Mouse (Mus musculus) liver, adult 2 months (tissue): ENCODE data around the gene Nek7. TPM values are rescaled to one million over a fixed set of nuclear protein-coding genes. Genes with fewer than 3 reads are reported as not detected.

Source experiments
- DNase-seq: peaks from one replicate; pipeline ENCODE4 v3.0.0-alpha.2; 2011; ENCODE audit warnings: low read depth, low spot score; ENCODE audit errors: extremely low read depth
- H3K27ac ChIP-seq: fragments of 200-500 bp; replicated peaks from 2 replicates; pipeline ENCODE4 v1.5.1; 2012; ENCODE audit warnings: low read depth, mild to moderate bottlenecking, control low read depth, inconsistent platforms, low read length; ENCODE audit not compliant: insufficient read depth
- H3K27me3 ChIP-seq: fragments of 200-500 bp; 2 replicates; pipeline ENCODE4 v1.6.1; 2012; ENCODE audit warnings: mild to moderate bottlenecking, moderate library complexity, low read length, inconsistent platforms; ENCODE audit not compliant: control insufficient read depth, insufficient read depth
- H3K36me3 ChIP-seq: fragments of 200-500 bp; 2 replicates; pipeline ENCODE4 v1.6.1; 2012; ENCODE audit warnings: low read length, inconsistent platforms; ENCODE audit not compliant: control insufficient read depth, insufficient read depth
- H3K4me1 ChIP-seq: fragments of 200-500 bp; 2 replicates; pipeline ENCODE4 v1.6.1; 2011; ENCODE audit warnings: low read length; ENCODE audit not compliant: control insufficient read depth, insufficient read depth
- H3K4me3 ChIP-seq: fragments of 200-500 bp; 2 replicates; pipeline ENCODE4 v1.5.1; 2011; ENCODE audit warnings: low read depth, mild to moderate bottlenecking, control low read depth, low read length, moderate library complexity; ENCODE audit not compliant: insufficient read depth
- H3K79me2 ChIP-seq: fragments of 200-500 bp; 2 replicates; pipeline ENCODE4 v1.6.1; 2012; ENCODE audit warnings: inconsistent platforms, mild to moderate bottlenecking, low read length, moderate library complexity; ENCODE audit not compliant: control insufficient read depth, insufficient read depth
- H3K9ac ChIP-seq: fragments of 200-500 bp; 2 replicates; pipeline ENCODE4 v1.6.1; 2012; ENCODE audit warnings: low read depth, mild to moderate bottlenecking, control low read depth, inconsistent platforms, low read length
- CTCF ChIP-seq: fragments of 200-500 bp; IDR thresholded peaks from 2 replicates; pipeline ENCODE4 v1.5.1; 2011; ENCODE audit warnings: low read depth, low read length, control low read depth
- POLR2A ChIP-seq: fragments of 200-500 bp; IDR thresholded peaks from 2 replicates; pipeline ENCODE4 v1.6.1; 2011; ENCODE audit warnings: low read length, control low read depth; ENCODE audit not compliant: insufficient read depth; ENCODE audit errors: extremely low read depth
- WGBS: fragments of 180-500 bp; shearing (Covaris S2); methylation state at CpG from one replicate; pipeline ENCODE4 v1.1.7; 2018; 5-methylcytosine and 5-hydroxymethylcytosine counted together
- polyA plus RNA-seq: library from polyadenylated mRNA; depleted of rRNA; stranded (reverse); fragments of >200 nt; gene quantifications from 2 replicates; pipeline ENCODE4 v1.2.3, GENCODE M21; 2012
- total RNA-seq: library from RNA; depleted of rRNA; stranded (reverse); fragments of >200 nt; gene quantifications from 2 replicates; pipeline ENCODE4 v1.2.3, GENCODE M21; 2014

Gene Nek7
- total and polyA plus RNA-seq, 2 experiments, result 6.3 to 31.5 TPM

DNA sequence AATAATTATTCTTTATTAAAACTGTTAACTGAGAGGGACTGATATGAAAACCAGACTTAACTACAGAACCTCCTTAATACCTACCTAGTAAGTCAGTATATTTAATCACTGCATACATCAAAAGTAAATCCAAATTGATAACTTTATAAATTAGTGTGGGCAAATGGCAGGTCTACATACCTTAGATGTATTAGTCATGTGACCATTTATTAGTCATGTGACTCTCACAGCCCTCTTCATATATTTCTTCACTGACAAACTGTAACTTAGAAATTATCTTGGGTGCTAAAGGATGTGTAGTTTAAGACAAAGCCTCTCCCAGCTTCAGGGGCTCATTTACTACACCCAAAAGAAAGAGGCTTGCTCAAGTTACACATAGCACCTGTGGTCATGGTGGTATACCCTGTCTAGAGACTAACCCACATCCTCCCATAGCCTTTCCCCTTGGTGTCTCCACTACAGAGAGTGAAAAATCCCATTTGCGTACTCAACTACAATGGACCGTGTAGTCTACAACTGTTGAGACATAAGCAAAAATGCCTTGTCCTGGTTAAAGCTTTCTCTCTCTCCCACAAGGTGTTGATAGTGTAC is 35.4 kb downstream of the Nek7 start:
- no peak for TF ChIP-seq POLR2A
- no peak for TF ChIP-seq CTCF
- no peaks in the 10 kb centered on the region for H3K27me3 ChIP-seq
- no peak overlapping the region for H3K27ac ChIP-seq
- H3K36me3 ChIP-seq, result peaks cover 5% of the 10 kb centered on the region
- DNase-seq, result no peak
- peaks cover 40% of the 10 kb centered on the region for H3K79me2 ChIP-seq
- H3K4me3 ChIP-seq, result no peak overlapping the region
- peaks cover 10% of the 10 kb centered on the region for H3K4me1 ChIP-seq
- WGBS, result 97% methylated on average over 2 of the region's 2 CpGs
- no peak overlapping the region for H3K9ac ChIP-seq

DNA sequence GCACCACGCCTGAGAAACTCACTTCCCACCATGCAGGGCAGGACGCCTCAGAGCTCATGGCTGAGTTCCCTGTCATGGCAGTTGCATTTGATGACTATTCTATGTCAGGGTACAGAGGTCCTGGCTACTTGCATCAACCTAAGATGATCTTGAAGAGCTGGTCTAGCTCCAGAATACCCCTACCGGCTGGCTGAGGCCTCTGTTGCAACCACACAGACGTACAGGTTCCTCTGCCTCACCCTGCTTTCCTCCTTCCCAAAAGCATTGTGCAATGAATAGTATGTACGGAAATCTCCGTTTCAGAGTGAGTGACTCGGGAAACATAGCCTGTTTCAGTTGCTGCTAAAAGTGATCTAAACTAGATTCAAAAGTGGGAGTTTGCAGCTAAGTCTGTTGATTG is 37.7 kb downstream of the Nek7 start:
- Histone ChIP-seq H3K4me3 (no peak overlapping the region), H3K36me3 (peaks cover 4% of the 10 kb centered on the region), H3K79me2 (peaks cover 35% of the 10 kb centered on the region), H3K27me3 (no peaks in the 10 kb centered on the region), H3K27ac (no peak overlapping the region), H3K4me1 (peaks cover 7% of the 10 kb centered on the region; the same call in 1 of the 2 replicates), H3K9ac (no peak overlapping the region)
- no peak for DNase-seq
- WGBS, result 64% methylated on average over 7 of the region's 7 CpGs
- TF ChIP-seq CTCF (no peak), POLR2A (no peak)

DNA sequence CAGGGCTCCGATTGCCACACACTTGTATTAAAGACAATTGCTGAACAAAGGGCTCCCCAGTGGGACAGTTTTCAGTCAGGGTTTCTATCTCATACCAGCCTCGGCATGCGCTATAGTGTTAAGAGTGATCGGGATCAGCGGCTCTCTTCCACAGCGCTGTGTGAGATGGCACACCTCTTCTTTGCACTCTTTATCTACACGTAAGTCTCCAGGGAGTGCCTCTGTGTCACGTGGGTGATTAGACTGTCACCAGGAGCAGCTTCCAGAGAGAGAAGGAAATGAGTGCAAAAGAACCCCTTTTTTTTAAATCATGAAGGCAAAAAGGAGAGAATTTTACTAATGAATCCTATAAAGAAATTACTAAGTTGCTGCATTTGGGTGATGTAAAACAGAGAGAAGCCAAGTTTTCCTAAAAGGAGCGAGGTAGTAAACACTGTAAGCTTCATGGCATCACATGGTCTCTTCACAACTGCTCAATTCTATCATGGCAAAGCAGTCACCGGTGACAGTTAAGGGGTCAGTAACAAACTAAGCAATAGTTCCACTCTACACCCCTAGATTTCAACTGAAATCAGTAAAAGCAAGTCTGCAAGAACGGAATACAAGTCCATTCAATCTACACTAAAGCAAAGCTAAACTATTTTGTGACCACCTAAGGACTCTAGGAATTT is 40.0 kb downstream of the Nek7 start:
- WGBS, result 91% methylated on average over 11 of the region's 11 CpGs
- TF ChIP-seq CTCF (no peak), POLR2A (no peak)
- no peak overlapping the region for H3K4me3 ChIP-seq
- 0 out of 2 replicates have a peak, but pooled peaks cover 3% of the 10 kb centered on the region for H3K4me1 ChIP-seq
- peaks cover 2% of the 10 kb centered on the region for H3K36me3 ChIP-seq
- peaks cover 26% of the 10 kb centered on the region for H3K79me2 ChIP-seq
- H3K27me3 ChIP-seq, result no peaks in the 10 kb centered on the region
- DNase-seq, result no peak
- no peak overlapping the region for H3K27ac ChIP-seq
- no peak overlapping the region for H3K9ac ChIP-seq

DNA sequence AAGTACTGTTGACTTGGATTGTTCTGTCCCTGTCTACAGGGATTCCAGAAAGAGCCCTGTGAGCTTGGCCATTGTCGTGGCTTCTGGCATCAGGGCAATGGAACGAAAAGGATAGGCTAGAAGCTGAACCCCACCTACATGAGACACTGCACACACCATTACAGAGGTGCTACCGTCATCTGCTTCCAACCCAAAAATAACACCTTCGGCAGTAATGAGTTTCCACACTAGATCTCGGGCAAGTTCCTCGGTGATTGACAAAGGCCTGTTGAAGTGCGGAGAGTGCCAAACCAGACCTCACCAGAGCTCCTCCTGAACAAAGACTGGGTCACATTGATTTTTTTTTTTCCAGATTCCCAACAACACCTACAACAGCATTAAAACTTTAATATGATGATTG is 40.7 kb downstream of the Nek7 start:
- no peak overlapping the region for H3K27ac ChIP-seq
- TF ChIP-seq CTCF, result no peak
- TF ChIP-seq POLR2A, result no peak
- 0 out of 2 replicates have a peak, but pooled peaks cover 3% of the 10 kb centered on the region for H3K4me1 ChIP-seq
- no peak overlapping the region for H3K9ac ChIP-seq
- no peaks in the 10 kb centered on the region for H3K27me3 ChIP-seq
- H3K79me2 ChIP-seq, result peaks cover 22% of the 10 kb centered on the region
- DNase-seq, result no peak
- no peak overlapping the region for H3K4me3 ChIP-seq
- H3K36me3 ChIP-seq, result no peaks in the 10 kb centered on the region
- WGBS, result 98% methylated on average over 7 of the region's 7 CpGs

DNA sequence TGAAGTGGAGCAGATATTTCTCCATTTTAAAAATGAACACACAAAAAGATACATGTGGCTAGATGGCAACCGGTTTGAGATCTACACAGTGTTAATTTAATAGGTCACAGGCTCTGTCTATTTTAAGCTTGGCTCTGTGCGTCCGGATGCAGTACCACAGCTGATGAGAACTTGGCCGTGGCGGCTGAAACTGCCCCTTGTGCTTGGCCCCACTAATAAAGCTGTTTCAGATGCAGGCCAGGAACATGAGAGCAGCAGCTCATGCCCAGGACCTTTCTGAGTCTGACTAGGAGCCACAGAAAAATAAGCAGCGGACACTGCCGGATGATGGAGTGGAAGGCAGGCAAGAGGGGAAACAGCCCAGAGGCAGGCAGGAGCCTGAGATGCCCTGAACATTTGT is 43.1 kb downstream of the Nek7 start:
- 0 out of 2 replicates have a peak, but pooled peaks cover 3% of the 10 kb centered on the region for H3K4me1 ChIP-seq
- 88% methylated on average over 7 of the region's 7 CpGs for WGBS
- no peak for DNase-seq

More for the DNA sequence above, 43.1 kb downstream of the Nek7 start:
- Histone ChIP-seq H3K79me2 (peaks cover 12% of the 10 kb centered on the region; the same call in 1 of the 2 replicates), H3K27me3 (no peaks in the 10 kb centered on the region), H3K4me3 (no peak overlapping the region), H3K36me3 (no peaks in the 10 kb centered on the region), H3K9ac (no peak overlapping the region), H3K27ac (no peak overlapping the region)
- TF ChIP-seq POLR2A, result no peak
- no peak for TF ChIP-seq CTCF
